Mouse (Mus musculus) ES-E14 (cell line): ENCODE results near the gene Scap.

Experiments used
- CHD2 ChIP-seq: IDR thresholded peaks from 2 replicates; pipeline ENCODE4 v1.6.1; 2014; ENCODE audit warnings: mild to moderate bottlenecking, low read depth, low read length, inconsistent platforms
- ZC3H11A ChIP-seq: IDR thresholded peaks from 2 replicates; pipeline ENCODE4 v1.6.1; 2012; ENCODE audit warnings: low read depth, mild to moderate bottlenecking, inconsistent platforms, low read length, borderline replicate concordance

DNA sequence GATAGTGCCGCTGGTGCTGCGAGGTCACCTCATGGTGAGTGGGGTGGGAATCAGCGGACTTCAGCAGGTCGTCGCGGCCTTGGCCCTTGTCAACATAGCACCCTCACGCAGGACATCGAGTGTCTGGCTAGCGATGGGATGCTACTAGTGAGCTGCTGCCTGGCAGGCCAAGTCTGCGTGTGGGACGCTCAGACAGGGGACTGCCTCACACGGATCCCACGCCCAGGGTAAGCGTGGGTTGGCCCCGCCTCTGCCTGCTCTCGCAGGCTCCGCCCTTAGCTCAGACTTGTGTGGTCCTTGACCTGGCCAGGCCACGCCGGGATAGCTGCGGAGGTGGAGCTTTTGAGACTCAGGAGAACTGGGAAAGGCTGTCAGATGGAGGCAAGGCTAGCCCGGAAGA is 47.6 kb downstream of the Scap start:
- no peak for TF ChIP-seq CHD2
- TF ChIP-seq ZC3H11A: no peak
